Mouse (Mus musculus): ENCODE measurements around the gene 4930442H23Rik.

GRCm38 (mm10) chr10:81141455-81142210 is 42.0 kb downstream of the 4930442H23Rik start:
- TF ChIP-seq GATA1 (IDR thresholded peaks at IDR 0.05; ENCODE audit: borderline replicate concordance, low read length) (no peak), FLI1 (IDR thresholded peaks at IDR 0.05; ENCODE audit: low read length) (no peak)

All from megakaryocyte, embryonic 14.5 days (primary cell).